Mouse (Mus musculus) frontal cortex, postnatal 36 days (tissue): ENCODE measurements at regions not wholly inside any gene's neighbourhood (a gene's known extent, or its start where the extent isn't known, plus 50 kb on each side); places are given as distances from the start of the nearest gene placed in this dataset.

Experiments used
- DNase-seq, 2 experiments: peaks; one replicate each; pipeline ENCODE4 v3.0.0; 2022; ENCODE audit warnings: low spot score in 2 of 2

GRCm38 (mm10) chr5:112020882-112021281, 231.4 kb downstream of the Cryba4 start:
- no peak for DNase-seq

- DNase-seq: peak; percentile 49 to 57
Measured at GRCm38 (mm10) chr5:112029955-112030354, 222.4 kb downstream of the Cryba4 start.

- DNase-seq: no peak
Measured at GRCm38 (mm10) chr5:112032036-112032435, 220.3 kb downstream of the Cryba4 start.

GRCm38 (mm10) chr5:112035426-112035825, 216.9 kb downstream of the Cryba4 start:
- no peak for DNase-seq

- DNase-seq: no peak
Measured at GRCm38 (mm10) chr5:112037080-112037479, 215.2 kb downstream of the Cryba4 start.

GRCm38 (mm10) chr5:112039645-112040372, 212.5 kb downstream of the Cryba4 start:
- DNase-seq: no peak

- no peak for DNase-seq
Measured at GRCm38 (mm10) chr5:112040678-112041077, 211.6 kb downstream of the Cryba4 start.

GRCm38 (mm10) chr5:112041285-112041684, 211.0 kb downstream of the Cryba4 start:
- peak; percentile 43 to 57 for DNase-seq

GRCm38 (mm10) chr5:112042236-112042635, 210.1 kb downstream of the Cryba4 start:
- DNase-seq: peak in 1 of 2 experiments; percentile 28

GRCm38 (mm10) chr5:112050046-112050782, 202.1 kb downstream of the Cryba4 start:
- peak; percentile 35 to 42 for DNase-seq

GRCm38 (mm10) chr5:112050906-112051305, 201.4 kb downstream of the Cryba4 start:
- DNase-seq: peak in 1 of 2 experiments; percentile 32

- no peak for DNase-seq
Measured at GRCm38 (mm10) chr5:112051786-112052185, 200.5 kb downstream of the Cryba4 start.

- no peak for DNase-seq
Measured at GRCm38 (mm10) chr5:112053600-112054155, 198.6 kb downstream of the Cryba4 start.

- DNase-seq: no peak
Measured at GRCm38 (mm10) chr5:112055018-112055417, 197.3 kb downstream of the Cryba4 start.

GRCm38 (mm10) chr5:112069917-112070316, 182.4 kb downstream of the Cryba4 start:
- peak in 1 of 2 experiments; percentile 17 for DNase-seq

GRCm38 (mm10) chr5:112072456-112072855, 179.9 kb downstream of the Cryba4 start:
- DNase-seq: no peak

GRCm38 (mm10) chr5:112077097-112077496, 175.2 kb downstream of the Cryba4 start:
- DNase-seq: no peak

- DNase-seq: peak; percentile 41 to 49
Measured at GRCm38 (mm10) chr5:112077840-112078600, 174.3 kb downstream of the Cryba4 start.

- peak in 1 of 2 experiments; percentile 36 for DNase-seq
Measured at GRCm38 (mm10) chr5:112081006-112081405, 171.3 kb downstream of the Cryba4 start.

GRCm38 (mm10) chr5:112091867-112092535, 160.3 kb downstream of the Cryba4 start:
- DNase-seq: peak in 1 of 2 experiments; percentile 50

GRCm38 (mm10) chr5:112093905-112094571, 158.3 kb downstream of the Cryba4 start:
- peak; percentile 76 to 84 for DNase-seq
